Mouse (Mus musculus): ENCODE data around the gene Casp1.
A peak's percentile ranks its signal among the peaks of the same experiment; 100 is the strongest.

The Casp1 gene

GRCm38 (mm10) chr9:5298329-5299131 is at the start of gene Casp1:
TSS of gene Casp1 (plus strand) at chr9:5298517.
- DNase-seq: no peak

DNA sequence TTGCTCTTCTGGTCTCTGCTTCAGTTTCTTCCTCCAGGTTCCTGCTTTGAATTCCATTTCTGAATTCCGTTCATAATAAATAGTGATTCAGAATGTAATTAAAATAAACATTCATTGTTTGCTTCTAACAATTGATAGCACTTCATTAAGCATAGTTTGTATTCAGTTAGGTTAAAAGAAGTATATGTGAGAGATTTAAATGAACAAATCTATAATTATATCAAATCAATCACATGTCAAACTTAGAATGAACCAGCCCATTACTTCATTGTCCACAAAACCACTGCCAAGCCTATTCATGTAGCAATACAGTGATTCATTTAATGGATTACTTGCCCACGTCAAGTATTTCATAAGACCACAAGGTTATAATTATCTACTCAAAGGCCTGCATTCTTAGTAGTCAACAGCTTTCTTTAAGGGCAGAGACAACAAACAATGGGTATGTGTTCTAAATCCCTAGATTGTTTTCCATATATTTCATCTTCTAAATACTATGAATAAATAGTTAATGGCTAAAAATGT is 34.3 kb upstream of the Casp1 start:
- DNase-seq: no peak

DNA sequence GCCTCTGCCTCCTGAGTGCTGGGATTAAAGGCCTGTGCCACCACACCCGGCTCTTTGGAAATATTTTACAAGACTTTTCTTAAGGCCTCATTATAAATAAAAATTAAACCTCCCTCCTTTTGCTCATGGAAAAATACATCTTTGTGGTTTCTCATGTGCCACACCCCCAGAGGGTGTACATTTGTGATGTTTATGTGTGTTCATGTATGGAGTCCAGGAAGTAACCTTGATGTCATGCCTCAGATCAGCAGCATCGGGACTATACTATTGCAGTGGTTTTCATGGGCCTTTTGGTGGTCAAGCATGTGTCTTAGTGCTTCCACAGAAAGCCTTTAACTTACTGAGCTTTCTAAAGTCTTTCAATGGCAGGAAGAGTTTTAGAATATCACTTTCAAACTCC is 28.0 kb upstream of the Casp1 start:
- no peak for DNase-seq

- DNase-seq: no peak
These were observed 27.4 kb upstream of the Casp1 start for GRCm38 (mm10) chr9:5270884-5271283.

GRCm38 (mm10) chr9:5271334-5271845 is 26.9 kb upstream of the Casp1 start:
- no peak for DNase-seq

DNA sequence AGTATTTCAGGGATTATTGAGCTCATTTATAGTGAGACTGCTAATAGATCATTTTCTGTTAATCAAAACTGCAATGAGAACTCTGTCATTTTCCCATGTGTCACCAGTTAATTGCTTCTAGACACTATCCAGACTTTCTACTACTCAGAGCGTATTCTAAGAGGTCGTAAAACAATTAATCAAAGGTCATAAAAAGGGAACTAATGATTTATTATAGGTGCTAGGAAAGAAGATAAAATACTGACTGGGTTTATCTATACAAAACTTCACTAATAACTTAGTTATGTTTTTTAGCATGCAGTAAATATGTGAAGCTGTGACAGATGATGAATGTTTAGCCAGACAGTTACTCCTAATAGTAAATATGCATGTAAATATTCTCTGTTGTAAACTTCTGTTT is 12.2 kb upstream of the Casp1 start:
- no peak for DNase-seq

- DNase-seq: no peak
These were observed 11.7 kb upstream of the Casp1 start for GRCm38 (mm10) chr9:5286597-5286996.

GRCm38 (mm10) chr9:5296354-5297237 is 1.7 kb upstream of the Casp1 start:
- no peak for DNase-seq

DNA sequence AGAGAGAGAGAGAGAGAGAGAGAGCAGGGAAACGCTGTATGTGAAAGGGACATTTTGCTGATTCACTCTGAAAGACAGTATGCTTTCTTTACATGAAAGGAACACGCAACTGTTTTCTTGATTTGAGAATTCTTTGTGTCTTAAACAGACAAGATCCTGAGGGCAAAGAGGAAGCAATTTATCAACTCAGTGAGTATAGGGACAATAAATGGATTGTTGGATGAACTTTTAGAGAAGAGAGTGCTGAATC is 740 bp downstream of the Casp1 start:
- no peak for DNase-seq

- DNase-seq: peak; percentile 3
These were observed 10.2 kb downstream of the Casp1 start, which contains the start of gene Casp4 for GRCm38 (mm10) chr9:5308561-5308960. TSS of gene Casp4 (plus strand) at chr9:5308828.

- DNase-seq: no peak
These were observed 11.8 kb downstream of the Casp1 start for GRCm38 (mm10) chr9:5310112-5310511.

- no peak for DNase-seq
These were observed 13.1 kb downstream of the Casp1 start for GRCm38 (mm10) chr9:5311435-5311834.

GRCm38 (mm10) chr9:5328204-5328603 is 29.9 kb downstream of the Casp1 start:
- no peak for DNase-seq

GRCm38 (mm10) chr9:5332441-5332840 is 34.1 kb downstream of the Casp1 start:
- no peak for DNase-seq

DNA sequence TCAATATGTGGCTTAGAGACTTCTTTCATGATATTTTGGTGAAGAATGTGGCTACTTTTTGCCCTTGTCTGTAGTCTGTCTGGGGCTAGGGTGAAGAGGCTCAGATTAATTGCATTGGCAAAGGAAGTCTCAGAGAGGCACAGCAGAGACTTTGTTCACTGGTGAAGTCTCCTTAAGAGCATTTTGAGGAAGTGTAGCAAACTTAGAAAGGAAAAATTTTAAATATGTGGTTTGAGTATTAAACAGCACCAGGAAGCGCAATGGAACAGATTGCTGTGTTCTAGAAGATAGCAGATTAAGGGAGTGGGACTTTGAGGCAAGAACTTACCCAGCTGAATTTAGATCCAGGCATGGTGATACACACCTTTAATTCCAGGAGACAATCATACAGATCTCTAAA is 35.1 kb downstream of the Casp1 start:
- no peak for DNase-seq

DNA sequence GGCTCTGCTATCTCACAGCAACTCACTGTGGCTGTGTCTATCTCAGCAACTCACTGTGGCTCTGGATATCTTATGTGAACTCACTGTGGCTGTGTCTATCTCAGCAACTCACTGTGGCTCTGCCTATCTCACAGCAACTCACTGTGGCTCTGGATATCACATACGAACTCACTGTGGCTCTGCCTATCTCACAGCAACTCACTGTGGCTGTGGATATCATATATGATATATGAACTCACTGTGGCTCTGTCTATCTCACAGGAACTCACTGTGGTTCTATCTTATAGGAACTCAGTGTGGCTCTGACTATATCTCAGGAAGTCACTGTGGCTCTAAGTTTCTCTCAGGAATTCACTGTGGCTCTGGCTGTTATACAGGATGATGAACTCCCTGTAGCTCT is 44.8 kb downstream of the Casp1 start:
- no peak for DNase-seq

GRCm38 (mm10) chr9:5344090-5344489 is 45.8 kb downstream of the Casp1 start:
- DNase-seq: no peak

DNA sequence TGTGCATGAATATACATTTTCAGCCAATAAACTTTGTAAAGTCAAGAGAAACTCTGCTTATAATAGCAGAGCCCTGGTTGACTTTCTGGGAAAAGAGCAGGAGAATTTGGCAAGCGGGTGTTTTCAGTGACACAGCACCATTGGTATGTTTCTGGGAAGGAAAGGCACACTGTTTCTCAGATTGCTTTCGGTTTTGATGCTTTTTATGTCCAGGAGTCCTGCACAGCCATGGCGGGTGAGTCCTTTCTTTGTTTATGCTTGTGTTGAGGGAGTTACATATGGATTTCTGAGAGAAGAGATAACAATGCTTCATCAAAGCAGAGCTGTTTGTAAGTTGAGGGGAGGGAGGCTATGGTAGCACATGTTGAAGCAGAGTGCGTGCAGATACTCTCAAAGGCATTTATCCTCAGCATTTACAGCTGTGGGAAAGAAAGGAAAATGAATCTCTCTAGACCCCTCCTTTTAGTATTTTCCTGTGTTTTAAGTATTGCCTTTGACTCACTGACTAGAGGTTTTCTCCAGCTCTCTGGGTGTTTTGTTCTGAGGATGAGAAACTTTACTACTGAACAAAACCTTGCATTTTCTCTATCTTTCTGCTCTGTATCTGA is 47.1 kb downstream of the Casp1 start, which contains the start of gene Casp12:
Gene Casp12, plus strand, starts transcription at position 140 of the 608 bp plus-strand sequence.
- DNase-seq: peak; percentile 18

GRCm38 (mm10) chr9:5347381-5347780 is 49.1 kb downstream of the Casp1 start:
- no peak for DNase-seq

DNA sequence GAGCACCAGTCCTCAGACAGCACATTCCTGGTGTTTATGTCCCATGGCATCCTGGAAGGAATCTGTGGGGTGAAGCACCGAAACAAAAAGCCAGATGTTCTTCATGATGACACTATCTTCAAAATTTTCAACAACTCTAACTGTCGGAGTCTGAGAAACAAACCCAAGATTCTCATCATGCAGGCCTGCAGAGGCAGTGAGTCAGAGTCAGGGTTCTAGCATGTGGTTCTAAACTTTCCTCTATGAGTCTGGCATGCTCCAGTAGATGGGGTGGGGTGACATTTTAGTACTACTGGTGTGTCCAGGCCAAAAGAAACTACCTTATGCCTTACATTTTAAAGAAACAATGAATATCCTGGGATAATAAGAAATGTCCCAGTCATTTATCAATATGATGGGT is 55.4 kb downstream of the Casp1 start:
- DNase-seq: no peak

GRCm38 (mm10) chr9:5356801-5357200 is 58.5 kb downstream of the Casp1 start:
- no peak for DNase-seq
